Mouse (Mus musculus) brown adipose tissue, adult 24 weeks (tissue): ENCODE measurements around the gene Gosr2. TPM values are rescaled to one million over a fixed set of nuclear protein-coding genes. Genes with fewer than 3 reads are reported as not detected.
A peak's percentile ranks its signal among the peaks of the same experiment; 100 is the strongest.
"Not testable (repeated sequence)": the region's sequence is repeated elsewhere in the genome, so short reads cannot be mapped to it uniquely, and the experiment has no call there.

Experiments
- H3K27ac ChIP-seq: fragments of 200-500 bp; replicated peaks from 2 replicates; pipeline ENCODE4 v1.5.1; 2012; ENCODE audit warnings: low read depth, mild to moderate bottlenecking, low read length
- H3K4me1 ChIP-seq: fragments of 200-500 bp; 2 replicates; pipeline ENCODE4 v1.6.1; 2012; ENCODE audit warnings: low read length, mixed read lengths; ENCODE audit not compliant: control insufficient read depth, insufficient read depth, insufficient read length
- H3K4me3 ChIP-seq: fragments of 200-500 bp; 2 replicates; pipeline ENCODE4 v1.5.1; 2012; ENCODE audit warnings: low read depth, mild to moderate bottlenecking, low read length, moderate library complexity; ENCODE audit not compliant: insufficient read depth
- polyA plus RNA-seq: library from polyadenylated mRNA; stranded (reverse); fragments of >200 nt; gene quantifications from 2 replicates; pipeline ENCODE4 v1.2.4, GENCODE M21; 2012; ENCODE audit not compliant: missing spikeins, insufficient read depth, insufficient read length

Gosr2 gene
- polyA plus RNA-seq, 1 experiment, result 44.0 TPM

DNA sequence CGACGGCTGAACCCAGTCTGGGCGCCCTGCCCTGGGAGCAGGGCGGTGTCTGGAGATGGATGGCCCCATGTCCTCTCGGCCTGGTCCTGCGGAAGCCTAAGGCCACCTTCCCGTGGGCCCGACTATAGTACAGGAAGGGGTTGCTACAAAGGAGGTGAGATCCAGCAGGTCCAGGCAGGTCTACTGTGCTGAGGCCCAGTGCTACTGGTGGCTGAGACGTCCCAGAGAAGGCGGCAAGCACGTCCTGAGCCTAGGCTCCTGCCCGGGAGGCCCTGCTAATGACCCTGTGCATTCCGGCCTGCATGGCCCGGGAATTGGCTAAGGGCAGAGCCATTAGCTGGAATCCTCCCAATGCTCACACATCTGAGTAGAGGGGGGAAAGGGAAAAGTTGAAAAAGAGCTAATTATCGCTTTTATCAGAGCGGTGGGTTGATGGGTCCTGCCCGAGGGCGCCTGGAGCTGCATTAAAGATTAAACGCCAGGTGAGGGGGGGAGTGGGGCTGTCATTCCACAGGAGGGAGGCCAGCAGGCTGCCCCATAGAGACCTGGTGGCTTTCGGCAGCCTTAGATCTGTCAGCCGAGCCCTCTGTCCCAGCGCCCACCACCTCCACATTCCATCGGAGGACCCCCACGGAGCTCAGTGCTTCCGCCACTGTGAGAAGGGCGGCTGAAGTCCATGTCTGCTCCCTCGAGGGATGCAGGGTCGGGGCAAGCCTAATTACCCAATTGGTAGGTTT, 14.3 kb upstream of the Gosr2 start:
- no peak overlapping the region for H3K27ac ChIP-seq
- H3K4me1 ChIP-seq, result no peaks in the 10 kb centered on the region

GRCm38 (mm10) chr11:103709982-103710381, 12.3 kb upstream of the Gosr2 start:
- H3K4me1 ChIP-seq, result peaks cover 6% of the 10 kb centered on the region
- H3K27ac ChIP-seq, result no peak overlapping the region
- no peak overlapping the region for H3K4me3 ChIP-seq

More for the DNA sequence above, 14.3 kb upstream of the Gosr2 start:
- no peak overlapping the region for H3K4me3 ChIP-seq

GRCm38 (mm10) chr11:103707005-103707404, 9.3 kb upstream of the Gosr2 start:
- no peak overlapping the region for H3K4me3 ChIP-seq
- peak overlapping the region; percentile 89 for H3K27ac ChIP-seq
- H3K4me1 ChIP-seq, result peaks cover 6% of the 10 kb centered on the region

DNA sequence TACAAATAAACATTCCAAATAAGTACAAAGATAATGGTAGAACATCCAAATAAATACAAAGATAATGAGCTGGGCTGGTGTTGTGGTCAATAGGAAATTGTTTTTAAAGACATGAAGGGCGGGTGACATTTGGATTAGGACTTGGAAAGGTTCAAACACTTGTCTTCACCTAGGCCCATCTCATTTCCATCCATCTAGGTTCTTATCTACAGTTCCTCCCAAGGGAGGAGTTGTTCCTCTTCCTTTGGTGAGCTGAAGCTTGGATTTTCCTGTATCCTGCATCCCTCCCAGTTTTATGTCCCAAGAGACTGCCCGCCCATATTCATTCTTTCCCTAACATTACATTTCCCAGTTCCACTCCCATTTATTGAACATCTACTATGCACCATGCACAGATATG, 528 bp upstream of the Gosr2 start:
- peak overlapping the region; percentile 91 for H3K4me3 ChIP-seq
- H3K27ac ChIP-seq, result peak overlapping the region; percentile 100
- 0 out of 2 replicates have a peak, but pooled peaks cover 2% of the 10 kb centered on the region for H3K4me1 ChIP-seq

GRCm38 (mm10) chr11:103696851-103697564, 690 bp downstream of the Gosr2 start:
- Histone ChIP-seq H3K4me1 (peaks cover 4% of the 10 kb centered on the region; the same call in 1 of the 2 replicates), H3K27ac (peak overlapping the region; percentile 100), H3K4me3 (peak overlapping the region; percentile 91)

GRCm38 (mm10) chr11:103693241-103693640, 4.5 kb downstream of the Gosr2 start:
- peaks cover 16% of the 10 kb centered on the region for H3K4me1 ChIP-seq
- no peak overlapping the region for H3K27ac ChIP-seq
- H3K4me3 ChIP-seq, result no peak overlapping the region

DNA sequence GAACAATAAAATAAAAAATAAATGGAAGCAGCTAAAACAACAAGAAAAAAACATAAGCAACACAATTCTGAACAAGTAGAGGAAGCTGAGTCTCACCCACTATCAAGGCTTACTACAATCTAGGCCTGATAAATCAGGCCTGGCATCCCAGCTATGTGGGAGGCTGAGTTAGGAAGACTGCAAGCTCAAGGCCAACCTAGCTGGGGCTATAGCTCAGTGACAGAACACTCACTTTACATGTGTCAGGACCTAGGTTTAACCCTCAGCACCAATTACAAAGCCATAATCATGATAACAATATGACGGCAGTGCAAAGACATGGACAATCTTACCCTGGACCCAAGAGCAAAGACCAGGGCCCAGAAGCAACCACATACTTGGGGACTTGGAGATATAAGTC, 6.7 kb downstream of the Gosr2 start:
- Histone ChIP-seq H3K4me3 (no peak overlapping the region), H3K27ac (no peak overlapping the region), H3K4me1 (peaks cover 15% of the 10 kb centered on the region)

DNA sequence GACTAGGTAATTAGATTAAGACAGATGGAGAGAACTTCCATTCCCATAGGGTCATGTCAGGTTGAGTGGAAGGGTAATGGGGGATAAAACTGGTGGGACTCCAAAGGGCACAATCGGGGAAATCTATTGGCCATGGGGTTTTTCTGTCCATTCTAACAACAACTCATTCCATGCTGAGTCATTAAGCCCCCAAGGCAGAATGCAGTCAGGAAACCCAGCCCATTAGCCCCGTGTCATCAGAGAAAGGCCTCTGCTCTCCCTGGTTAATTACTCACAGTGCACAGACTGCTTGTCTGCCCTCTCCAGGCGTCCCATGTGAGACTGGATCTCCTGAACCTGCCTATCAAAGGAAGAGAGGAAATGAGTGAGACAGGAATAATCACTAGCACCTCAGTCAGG, 8.7 kb downstream of the Gosr2 start:
- H3K27ac ChIP-seq, result no peak overlapping the region
- peaks cover 15% of the 10 kb centered on the region for H3K4me1 ChIP-seq
- no peak overlapping the region for H3K4me3 ChIP-seq

GRCm38 (mm10) chr11:103688271-103688979, 9.3 kb downstream of the Gosr2 start:
- Histone ChIP-seq H3K4me1 (peaks cover 15% of the 10 kb centered on the region), H3K4me3 (no peak overlapping the region), H3K27ac (no peak overlapping the region)

- no peak overlapping the region for H3K4me3 ChIP-seq
- peaks cover 13% of the 10 kb centered on the region for H3K4me1 ChIP-seq
- H3K27ac ChIP-seq, result no peak overlapping the region
Observed at GRCm38 (mm10) chr11:103686706-103687105, 11.0 kb downstream of the Gosr2 start.

DNA sequence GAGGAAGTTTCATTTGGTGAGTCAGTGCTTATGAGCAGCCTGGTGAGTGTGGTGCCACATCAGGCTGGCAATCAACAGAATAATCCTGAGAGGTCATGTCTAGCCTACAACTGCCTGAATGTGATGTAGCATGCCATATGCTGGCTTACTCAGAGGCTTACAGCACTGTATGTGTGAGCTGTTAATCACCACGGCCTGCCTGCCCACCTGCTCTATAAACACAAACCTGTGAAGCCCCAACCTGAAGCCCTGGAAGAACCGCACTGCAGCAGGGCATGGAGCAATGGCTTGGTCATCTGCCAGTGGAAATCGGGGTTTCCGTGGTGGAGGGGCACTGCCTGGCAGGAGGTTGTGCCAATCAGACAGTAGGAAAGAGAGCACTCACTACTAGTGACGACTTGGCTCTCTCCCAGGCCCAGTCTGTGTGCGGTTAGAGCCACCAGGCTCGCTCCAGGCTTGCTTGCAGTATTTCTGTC, 12.4 kb downstream of the Gosr2 start:
- Histone ChIP-seq H3K4me3 (no peak overlapping the region), H3K4me1 (peaks cover 7% of the 10 kb centered on the region), H3K27ac (no peak overlapping the region)

- no peak overlapping the region for H3K27ac ChIP-seq
- H3K4me3 ChIP-seq, result no peak overlapping the region
- H3K4me1 ChIP-seq, result no peaks in the 10 kb centered on the region
Observed at GRCm38 (mm10) chr11:103683667-103684334, 13.9 kb downstream of the Gosr2 start.

- H3K4me3 ChIP-seq, H3K27ac ChIP-seq, H3K4me1 ChIP-seq: not testable (repeated sequence)
Observed at GRCm38 (mm10) chr11:103677042-103677441, 20.7 kb downstream of the Gosr2 start.

DNA sequence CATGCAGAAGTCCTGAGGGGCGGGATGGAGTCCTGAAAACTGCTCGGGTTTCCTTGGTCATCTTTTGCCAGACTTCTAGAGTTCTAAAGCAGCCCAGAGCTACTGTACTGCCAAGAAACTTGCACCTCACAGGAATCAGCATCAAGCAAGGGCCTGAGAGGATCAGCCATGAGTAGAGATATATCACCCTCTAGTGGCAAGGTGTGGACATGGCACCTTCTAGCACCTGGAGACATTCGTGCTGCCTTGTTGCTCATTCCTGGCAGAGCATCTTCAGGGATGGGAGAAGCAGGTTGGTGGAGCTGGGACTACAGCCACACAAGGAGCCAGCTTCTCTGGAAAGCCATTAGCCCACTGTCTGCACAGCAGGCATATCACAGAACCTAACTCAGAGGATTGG, 22.1 kb downstream of the Gosr2 start:
- H3K4me3 ChIP-seq, result no peak overlapping the region
- H3K4me1 ChIP-seq, result no peaks in the 10 kb centered on the region
- H3K27ac ChIP-seq, result no peak overlapping the region

DNA sequence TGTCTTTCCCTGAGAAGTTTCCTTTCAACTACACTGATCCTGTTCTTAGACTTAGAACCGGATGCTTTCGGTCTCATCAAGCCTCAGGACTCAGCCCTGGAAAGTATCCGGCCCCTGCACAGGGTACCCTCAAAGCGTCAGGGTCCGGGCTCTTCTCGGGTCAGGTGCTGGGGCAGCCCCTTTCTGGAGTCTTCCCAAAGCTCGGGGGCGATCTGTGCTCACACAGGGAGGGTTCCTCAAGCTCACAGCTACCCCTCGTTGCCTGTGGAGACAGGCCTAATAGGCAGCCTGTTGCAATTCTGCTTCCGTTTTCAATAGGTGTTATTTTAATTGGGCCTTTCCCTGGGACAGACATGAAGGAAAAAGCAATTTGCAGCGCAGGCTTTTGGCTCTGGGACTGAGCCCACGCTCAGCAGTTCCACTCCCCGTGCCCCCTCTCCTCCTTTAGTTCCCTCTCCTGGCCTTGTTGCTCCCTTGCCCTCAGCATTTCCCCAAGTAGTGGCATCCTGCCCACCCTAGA, 30.7 kb downstream of the Gosr2 start:
- Histone ChIP-seq H3K4me3 (no peak overlapping the region), H3K27ac (no peak overlapping the region), H3K4me1 (no peaks in the 10 kb centered on the region)
